Mouse (Mus musculus) colon, adult 2 months (tissue): ENCODE results near the gene Rapgefl1. TPM values are rescaled to one million over a fixed set of nuclear protein-coding genes. Genes with fewer than 3 reads are reported as not detected.

Source experiments
- polyA plus RNA-seq: library from polyadenylated mRNA; depleted of rRNA; stranded (reverse); fragments of >200 nt; gene quantifications from 2 replicates; pipeline ENCODE4 v1.2.3, GENCODE M21; 2012; rRNA removed

Rapgefl1 gene
- polyA plus RNA-seq, result 101 and 113 TPM in 2 replicates

GRCm38 (mm10) chr11:98836651-98837141 is at the start of gene Rapgefl1:
Gene Rapgefl1, plus strand, starts transcription at chr11:98836785.

GRCm38 (mm10) chr11:98795015-98795713 is 41.4 kb upstream of the Rapgefl1 start, which contains the start of gene Msl1:
Gene Msl1, plus strand, starts transcription at chr11:98795516.

GRCm38 (mm10) chr11:98804605-98805004 is 32.0 kb upstream of the Rapgefl1 start, which contains the start of gene Casc3:
Gene Casc3, plus strand, starts transcription at chr11:98804905.

GRCm38 (mm10) chr11:98863028-98863750 is 26.6 kb downstream of the Rapgefl1 start, which contains the start of gene Wipf2:
Gene Wipf2, plus strand, starts transcription at chr11:98863638.

Other genes with a start within 250 kb of the Rapgefl1 start
- gene Ormdl3, start 249.4 kb upstream of the Rapgefl1 start, polyA plus RNA-seq, result 45.6 and 52.7 TPM in 2 replicates
- not detected in 2 replicates for gene Lrrc3c, start 238.5 kb upstream of the Rapgefl1 start, polyA plus RNA-seq
- not detected in 2 replicates for gene Gm12355, start 211.1 kb upstream of the Rapgefl1 start, polyA plus RNA-seq
- gene Gsdma3, start 210.4 kb upstream of the Rapgefl1 start, polyA plus RNA-seq, result not detected in 2 replicates
- not detected in 2 replicates for gene Gsdma2, start 190.0 kb upstream of the Rapgefl1 start, polyA plus RNA-seq
- gene Gsdma, start 172.4 kb upstream of the Rapgefl1 start, polyA plus RNA-seq, result 0.69 and 0.73 TPM in 2 replicates
- 141 and 155 TPM in 2 replicates for gene Psmd3, start 154.2 kb upstream of the Rapgefl1 start, polyA plus RNA-seq
- 0.15 TPM in 1 of 2 replicates, not detected in the other for gene Csf3, start 135.5 kb upstream of the Rapgefl1 start, polyA plus RNA-seq
- 55.2 and 59.0 TPM in 2 replicates for gene Med24, start 107.3 kb upstream of the Rapgefl1 start, polyA plus RNA-seq
- gene Thra, start 96.1 kb upstream of the Rapgefl1 start, polyA plus RNA-seq, result 92.5 and 95.9 TPM in 2 replicates
- 109 and 137 TPM in 2 replicates for gene Nr1d1, start 61.5 kb upstream of the Rapgefl1 start, polyA plus RNA-seq
- gene Msl1, start 41.3 kb upstream of the Rapgefl1 start, polyA plus RNA-seq, result 41.3 and 41.4 TPM in 2 replicates
- gene Casc3, start 31.9 kb upstream of the Rapgefl1 start, polyA plus RNA-seq, result 29.8 and 31.0 TPM in 2 replicates
- gene Wipf2, start 26.9 kb downstream of the Rapgefl1 start, polyA plus RNA-seq, result 13.4 and 17.6 TPM in 2 replicates
- gene Cdc6, start 71.0 kb downstream of the Rapgefl1 start, polyA plus RNA-seq, result 0.47 and 0.62 TPM in 2 replicates
- 29.3 and 34.7 TPM in 2 replicates for gene Rara, start 91.0 kb downstream of the Rapgefl1 start, polyA plus RNA-seq
- gene Gjd3, start 146.2 kb downstream of the Rapgefl1 start, polyA plus RNA-seq, result 3.7 and 5.6 TPM in 2 replicates
- 4.7 and 5.1 TPM in 2 replicates for gene Top2a, start 187.4 kb downstream of the Rapgefl1 start, polyA plus RNA-seq
- gene Igfbp4, start 204.5 kb downstream of the Rapgefl1 start, polyA plus RNA-seq, result 226 and 235 TPM in 2 replicates